In genomic region chr13:44659861-44660260, GRCm38 (mm10) we compare ENCODE assay signal across 13 mouse cellular contexts.
DNase-seq lines count a peak whose midpoint lies in the region; ATAC-seq and TF ChIP-seq lines count a peak whose summit lies in the region.
"Had no signal": no experiment of that assay in that cellular context is flagged by ENCODE, and none has a peak within 500 bp of the region (broad histone marks: within the 10 kb centered on the region; RNA-seq: fewer than 3 reads in every experiment).

No protein-coding gene starts in this region.

- TF ChIP-seq CTCF in intestine, postnatal 0 days (IDR thresholded peaks at IDR 0.05; ENCODE audit: low read depth), result no peak
- TF ChIP-seq CTCF in small intestine, adult 2 months (IDR thresholded peaks at IDR 0.05; ENCODE audit: extremely low read depth, insufficient read length, insufficient replicate concordance, low read depth, low read length), result no peak
- no peak for TF ChIP-seq CTCF in heart, adult 2 months (IDR thresholded peaks at IDR 0.05)

- no peaks in the 10 kb centered on the region for H3K36me3 ChIP-seq in intestine, postnatal 0 days (ENCODE audit: control insufficient read depth, insufficient read depth)
- H3K36me3 ChIP-seq in small intestine, adult 2 months (ENCODE audit: control insufficient read depth, insufficient read depth, low read length), result no peaks in the 10 kb centered on the region
- no peaks in the 10 kb centered on the region for H3K36me3 ChIP-seq in heart, adult 2 months (ENCODE audit: control insufficient read depth, insufficient read depth, low read length)
- H3K36me3 ChIP-seq in hindbrain, embryonic 16.5 days (ENCODE audit: control insufficient read depth, insufficient read depth, low read length), result no peaks in the 10 kb centered on the region
- H3K36me3 ChIP-seq: forebrain, embryonic 10.5 days had no signal

- no peak overlapping the region for H3K4me2 ChIP-seq in intestine, postnatal 0 days (replicated peaks; ENCODE audit: low read depth)
- no peak overlapping the region for H3K4me2 ChIP-seq in hindbrain, embryonic 16.5 days (ENCODE audit: low read length)

- peak; percentile 7 to 8 for DNase-seq in kidney, postnatal 36 days
- no peak for DNase-seq in kidney, adult 18-20 months
- DNase-seq in adipocyte (ENCODE audit: low spot score), result peak; percentile 16
- no peak for DNase-seq in left cerebral cortex, adult 11 months (ENCODE audit: low spot score)
- no peak for DNase-seq in heart, adult 2 months
- DNase-seq: gastrocnemius, postnatal 25 days; heart, postnatal 36 days; left cerebral cortex, postnatal 4 days; lung, postnatal 4 days had no signal

- no peak overlapping the region for H3K9ac ChIP-seq in intestine, postnatal 0 days (ENCODE audit: low read depth, low read length)
- H3K9ac ChIP-seq in heart, adult 2 months (ENCODE audit: low read depth, low read length), result no peak overlapping the region
- no peak overlapping the region for H3K9ac ChIP-seq in hindbrain, embryonic 16.5 days (ENCODE audit: low read depth, low read length)

- no peak overlapping the region for H3K4me3 ChIP-seq in intestine, postnatal 0 days (ENCODE audit: low read depth, low read length)
- no peak overlapping the region for H3K4me3 ChIP-seq in small intestine, adult 2 months (ENCODE audit: low read depth, low read length)
- no peak overlapping the region for H3K4me3 ChIP-seq in heart, adult 2 months
- no peak overlapping the region for H3K4me3 ChIP-seq in hindbrain, embryonic 16.5 days (ENCODE audit: low read length)
- H3K4me3 ChIP-seq: forebrain, embryonic 10.5 days had no signal

- no peaks in the 10 kb centered on the region for H3K79me2 ChIP-seq in heart, adult 2 months (replicated peaks; ENCODE audit: control insufficient read depth, insufficient read depth, low read length)

- no peak overlapping the region for H3K27ac ChIP-seq in intestine, postnatal 0 days (ENCODE audit: low read depth, low read length)
- peak overlapping the region; percentile 51 for H3K27ac ChIP-seq in small intestine, adult 2 months (ENCODE audit: insufficient read depth, low read depth, low read length)
- no peak overlapping the region for H3K27ac ChIP-seq in heart, adult 2 months
- H3K27ac ChIP-seq in hindbrain, embryonic 16.5 days (ENCODE audit: low read depth, low read length), result no peak overlapping the region
- H3K27ac ChIP-seq: forebrain, embryonic 10.5 days had no signal

- H3K9me3 ChIP-seq in intestine, postnatal 0 days (ENCODE audit: control insufficient read depth), result no peaks in the 10 kb centered on the region
- H3K9me3 ChIP-seq in hindbrain, embryonic 16.5 days (ENCODE audit: control insufficient read depth, low read length), result no peaks in the 10 kb centered on the region
- H3K9me3 ChIP-seq: forebrain, embryonic 10.5 days had no signal

- peaks cover 9% of the 10 kb centered on the region; the same call in 1 of the 2 replicates for H3K4me1 ChIP-seq in intestine, postnatal 0 days (replicated peaks; ENCODE audit: control insufficient read depth, insufficient read depth, low read length)
- H3K4me1 ChIP-seq in small intestine, adult 2 months (ENCODE audit: control insufficient read depth, insufficient read depth, insufficient read length, low read length), result peaks cover 21% of the 10 kb centered on the region; the same call in 1 of the 2 replicates
- H3K4me1 ChIP-seq in heart, adult 2 months (ENCODE audit: control insufficient read depth, insufficient read depth, low read length), result no peaks in the 10 kb centered on the region
- H3K4me1 ChIP-seq in hindbrain, embryonic 16.5 days (ENCODE audit: control insufficient read depth, insufficient read depth, low read depth, low read length), result no peaks in the 10 kb centered on the region

- intact Hi-C loops in heart, adult 2 months (cut with DNase I), result no loop called here

- TF ChIP-seq POLR2A in small intestine, adult 2 months (IDR thresholded peaks at IDR 0.05; ENCODE audit: low read depth, low read length), result no peak
- no peak for TF ChIP-seq POLR2A in heart, adult 2 months (IDR thresholded peaks at IDR 0.05; ENCODE audit: insufficient read depth, low read depth, low read length)

- 23% methylated on average over 6 of the region's 6 CpGs for WGBS in intestine, postnatal 0 days
- WGBS in small intestine, adult 2 months, result 15% methylated on average over 6 of the region's 6 CpGs
- 46% methylated on average over 6 of the region's 6 CpGs for WGBS in heart, adult 2 months
- 70% methylated on average over 6 of the region's 6 CpGs for WGBS in hindbrain, embryonic 16.5 days

- H3K27me3 ChIP-seq in intestine, postnatal 0 days (replicated peaks; ENCODE audit: control insufficient read depth, insufficient read depth, low read length), result no peaks in the 10 kb centered on the region
- no peaks in the 10 kb centered on the region for H3K27me3 ChIP-seq in small intestine, adult 2 months (ENCODE audit: control insufficient read depth, insufficient read depth, low read length)
- H3K27me3 ChIP-seq in heart, adult 2 months (ENCODE audit: control insufficient read depth, insufficient read depth, low read length), result no peaks in the 10 kb centered on the region
- no peaks in the 10 kb centered on the region for H3K27me3 ChIP-seq in hindbrain, embryonic 16.5 days (replicated peaks; ENCODE audit: control insufficient read depth, insufficient read depth, low read length)

- ATAC-seq in intestine, postnatal 0 days, result peak; percentile 83
- ATAC-seq in hindbrain, embryonic 16.5 days, result no peak

- no peak for TF ChIP-seq EP300 in heart, adult 2 months (IDR thresholded peaks at IDR 0.05; ENCODE audit: insufficient read depth, low read depth, low read length)

Comparison
In these comparisons a context has a peak if more than half of its experiments do, and no peak if none do; other contexts are left out.
1. DNase-seq: peak in kidney, postnatal 36 days (2 of 2) and adipocyte (single experiment); none in kidney, adult 18-20 months (single experiment), left cerebral cortex, adult 11 months (single experiment) and heart, adult 2 months (0 of 2).